Mouse (Mus musculus) v-Abl transformed pro-B cells (cell line): ENCODE measurements around the gene Fra10ac1.

Experiments
- in situ Hi-C, 2 experiments: fragments of 400-800 bp; cut with MboI; formaldehyde crosslinking; loops; one replicate each; pipeline ENCODE4 v1.15.1; 2025; ENCODE audit not compliant: unreplicated experiment in 2 of 2

Gene Fra10ac1

GRCm38 (mm10) chr19:38223905-38224684 lies at the start of gene Fra10ac1:
TSS of gene Fra10ac1 (minus strand) at chr19:38224156.
- in situ Hi-C loops, result loop anchor here (10.0 to 25.0 kb wide), 3 partner anchors 169 to 662 kb away; partner anchors contain the start of genes Cep55 (in 1 of the 2) and Exoc6 (in 1 of the 2)

GRCm38 (mm10) chr19:38271071-38271470 lies 47.1 kb upstream of the Fra10ac1 start:
- in situ Hi-C loops, result no loop called here

GRCm38 (mm10) chr19:38267469-38267868 lies 43.5 kb upstream of the Fra10ac1 start:
- in situ Hi-C loops, result no loop called here

GRCm38 (mm10) chr19:38265767-38266166 lies 41.8 kb upstream of the Fra10ac1 start:
- in situ Hi-C loops, result no loop called here

- in situ Hi-C loops, result no loop called here
Measured at GRCm38 (mm10) chr19:38264505-38265500, 40.8 kb upstream of the Fra10ac1 start, which contains the start of gene Lgi1. TSS of gene Lgi1 (plus strand) at chr19:38264536.

- in situ Hi-C loops, result no loop called here
Measured at GRCm38 (mm10) chr19:38263829-38264504, 40.0 kb upstream of the Fra10ac1 start.

GRCm38 (mm10) chr19:38261351-38261750 lies 37.4 kb upstream of the Fra10ac1 start:
- in situ Hi-C loops, result no loop called here

GRCm38 (mm10) chr19:38260346-38260745 lies 36.4 kb upstream of the Fra10ac1 start:
- in situ Hi-C loops, result no loop called here

- in situ Hi-C loops, result loop anchor here (5.0 to 10.0 kb wide), 4 partner anchors 88 to 173 kb away; no protein-coding TSS in a partner anchor
Measured at GRCm38 (mm10) chr19:38259436-38259835, 35.5 kb upstream of the Fra10ac1 start.

- in situ Hi-C loops, result loop anchor here (5.0 to 10.0 kb wide), 4 partner anchors 89 to 174 kb away; no protein-coding TSS in a partner anchor
Measured at GRCm38 (mm10) chr19:38258651-38259065, 34.7 kb upstream of the Fra10ac1 start.

- in situ Hi-C loops, result loop anchor here in 1 of 2 experiments (10.0 kb wide), 1 partner anchor 101 kb away; no protein-coding TSS in a partner anchor
Measured at GRCm38 (mm10) chr19:38253796-38254195, 29.8 kb upstream of the Fra10ac1 start.

GRCm38 (mm10) chr19:38249627-38250026 lies 25.7 kb upstream of the Fra10ac1 start:
- in situ Hi-C loops, result loop anchor here in 1 of 2 experiments (10.0 kb wide), 1 partner anchor 105 kb away; no protein-coding TSS in a partner anchor

- in situ Hi-C loops, result no loop called here
Measured at GRCm38 (mm10) chr19:38246177-38246622, 22.2 kb upstream of the Fra10ac1 start.

- in situ Hi-C loops, result no loop called here
Measured at GRCm38 (mm10) chr19:38245361-38246176, 21.6 kb upstream of the Fra10ac1 start.

GRCm38 (mm10) chr19:38244748-38245147 lies 20.8 kb upstream of the Fra10ac1 start:
- in situ Hi-C loops, result no loop called here

GRCm38 (mm10) chr19:38242314-38242852 lies 18.4 kb upstream of the Fra10ac1 start:
- in situ Hi-C loops, result no loop called here

- in situ Hi-C loops, result no loop called here
Measured at GRCm38 (mm10) chr19:38238213-38238951, 14.4 kb upstream of the Fra10ac1 start.

- in situ Hi-C loops, result no loop called here
Measured at GRCm38 (mm10) chr19:38237834-38238212, 13.9 kb upstream of the Fra10ac1 start.
